Comparison of ENCODE assay signal across 10 mouse cellular contexts in the genomic region with DNA sequence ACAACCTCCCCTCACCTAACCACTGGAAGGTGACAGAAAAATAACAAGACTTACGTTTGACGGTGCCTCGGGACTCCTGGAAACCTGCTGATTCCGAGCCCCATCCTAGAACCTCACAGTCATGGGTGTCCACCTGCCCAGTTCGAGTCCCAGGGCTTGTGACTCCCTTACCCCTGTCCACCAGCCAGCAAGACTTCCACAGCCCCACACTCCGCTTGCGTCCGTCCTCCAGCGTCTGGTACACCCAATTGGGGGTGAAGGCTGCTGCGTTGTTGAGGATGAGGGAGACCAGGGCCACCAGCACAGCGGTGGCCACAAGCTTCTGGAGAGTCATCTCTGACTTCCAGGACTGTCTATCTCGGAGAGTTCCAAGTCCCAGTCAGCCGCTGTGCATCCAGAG. TPM values are rescaled to one million over a fixed set of nuclear protein-coding genes. Genes with fewer than 3 reads are reported as not detected.
DNase-seq lines count a peak whose midpoint lies in the region; ATAC-seq and TF ChIP-seq lines count a peak whose summit lies in the region.
"Had no signal": no experiment of that assay in that cellular context is flagged by ENCODE, and none has a peak within 500 bp of the region (broad histone marks: within the 10 kb centered on the region; RNA-seq: fewer than 3 reads in every experiment).

No protein-coding gene starts in this region.

- TF ChIP-seq CTCF in liver, postnatal 0 days (IDR thresholded peaks at IDR 0.05; ENCODE audit: low read depth): no peak

- no peaks in the 10 kb centered on the region for H3K27me3 ChIP-seq in heart, embryonic 13.5 days (replicated peaks)
- no peaks in the 10 kb centered on the region for H3K27me3 ChIP-seq in embryonic facial prominence, embryonic 12.5 days
- no peaks in the 10 kb centered on the region for H3K27me3 ChIP-seq in hindbrain, embryonic 12.5 days
- H3K27me3 ChIP-seq in liver, postnatal 0 days (ENCODE audit: insufficient read depth, low read length): no peaks in the 10 kb centered on the region

- peaks cover 75% of the 10 kb centered on the region for H3K4me1 ChIP-seq in heart, embryonic 13.5 days
- H3K4me1 ChIP-seq in embryonic facial prominence, embryonic 12.5 days: peaks cover 43% of the 10 kb centered on the region
- H3K4me1 ChIP-seq in hindbrain, embryonic 12.5 days: peaks cover 7% of the 10 kb centered on the region; the same call in 1 of the 2 replicates
- H3K4me1 ChIP-seq in liver, postnatal 0 days (ENCODE audit: insufficient read depth): no peaks in the 10 kb centered on the region

- no peak for TF ChIP-seq EP300 in liver, postnatal 0 days (IDR thresholded peaks at IDR 0.05; ENCODE audit: low read depth)

- H3K9ac ChIP-seq in heart, embryonic 13.5 days: peak overlapping the region; percentile 74
- H3K9ac ChIP-seq in embryonic facial prominence, embryonic 12.5 days: peak overlapping the region; percentile 29; the same call in 1 of the 2 replicates
- peak overlapping the region; percentile 32; the same call in 1 of the 2 replicates for H3K9ac ChIP-seq in hindbrain, embryonic 12.5 days
- H3K9ac ChIP-seq in liver, postnatal 0 days (replicated peaks): peak overlapping the region; percentile 60

- H3K36me3 ChIP-seq in heart, embryonic 13.5 days: peaks cover 2% of the 10 kb centered on the region; the same call in 1 of the 2 replicates
- H3K36me3 ChIP-seq in embryonic facial prominence, embryonic 12.5 days: 0 out of 2 replicates have a peak, but pooled peaks cover 3% of the 10 kb centered on the region
- no peaks in the 10 kb centered on the region for H3K36me3 ChIP-seq in hindbrain, embryonic 12.5 days
- no peaks in the 10 kb centered on the region for H3K36me3 ChIP-seq in liver, postnatal 0 days (replicated peaks; ENCODE audit: insufficient read depth, low read length)

- DNase-seq in heart, postnatal 10 days: no peak
- no peak for DNase-seq in liver, postnatal 0 days
- DNase-seq in ovary, adult 18-20 months (ENCODE audit: low spot score): no peak
- no peak for DNase-seq in thymus, adult 18-20 months
- DNase-seq in embryo, embryonic 11 days: no peak
- DNase-seq: adrenal gland, postnatal 14 days had no signal

- H3K4me3 ChIP-seq in heart, embryonic 13.5 days: peak overlapping the region; percentile 53
- H3K4me3 ChIP-seq in embryonic facial prominence, embryonic 12.5 days: peak overlapping the region; percentile 18
- peak overlapping the region; percentile 11 for H3K4me3 ChIP-seq in hindbrain, embryonic 12.5 days
- H3K4me3 ChIP-seq in liver, postnatal 0 days (ENCODE audit: low read depth, low read length): peak overlapping the region; percentile 48

- peak overlapping the region; percentile 94 for H3K27ac ChIP-seq in heart, embryonic 13.5 days (replicated peaks)
- H3K27ac ChIP-seq in embryonic facial prominence, embryonic 12.5 days: peak overlapping the region; percentile 83; the same call in 1 of the 2 replicates
- 0 out of 2 replicates have a peak overlapping the region, but pooled peaks have one; percentile 37 for H3K27ac ChIP-seq in hindbrain, embryonic 12.5 days
- H3K27ac ChIP-seq in liver, postnatal 0 days (ENCODE audit: low read depth): peak overlapping the region; percentile 67

- WGBS in heart, embryonic 13.5 days: 75% methylated on average over 13 of the region's 13 CpGs
- WGBS in embryonic facial prominence, embryonic 12.5 days: 87% methylated on average over 13 of the region's 13 CpGs
- WGBS in hindbrain, embryonic 12.5 days: 91% methylated on average over 13 of the region's 13 CpGs
- WGBS in liver, postnatal 0 days (ENCODE audit: insufficient replicate concordance): 76% methylated on average over 13 of the region's 13 CpGs

- ATAC-seq in heart, embryonic 13.5 days (ENCODE audit: extremely low read depth, insufficient number of reproducible peaks, low FRiP score, low TSS enrichment): no peak
- ATAC-seq in embryonic facial prominence, embryonic 12.5 days (ENCODE audit: insufficient number of reproducible peaks, insufficient read depth, low FRiP score, low TSS enrichment): no peak
- ATAC-seq in hindbrain, embryonic 12.5 days (ENCODE audit: low FRiP score): no peak
- no peak for ATAC-seq in liver, postnatal 0 days
- ATAC-seq: CD4-positive, CD25-positive, alpha-beta regulatory T cell, adult 4 months had no signal

- H3K9me3 ChIP-seq in heart, embryonic 13.5 days: no peaks in the 10 kb centered on the region
- no peaks in the 10 kb centered on the region for H3K9me3 ChIP-seq in embryonic facial prominence, embryonic 12.5 days
- H3K9me3 ChIP-seq in hindbrain, embryonic 12.5 days (replicated peaks): no peaks in the 10 kb centered on the region
- no peaks in the 10 kb centered on the region for H3K9me3 ChIP-seq in liver, postnatal 0 days (ENCODE audit: low read length)

- H3K4me2 ChIP-seq in heart, embryonic 13.5 days: peak overlapping the region; percentile 64
- H3K4me2 ChIP-seq in embryonic facial prominence, embryonic 12.5 days (replicated peaks): no peak overlapping the region
- H3K4me2 ChIP-seq in hindbrain, embryonic 12.5 days (replicated peaks): no peak overlapping the region
- peak overlapping the region; percentile 45 for H3K4me2 ChIP-seq in liver, postnatal 0 days (ENCODE audit: low read depth, low read length)

- intact Hi-C loops in heart, postnatal 10 days (cut with DNase I): loop anchor here (1.0 kb wide), 1 partner anchor 16 kb away; no protein-coding TSS in a partner anchor

RNA-seq across cellular contexts. Expression of a gene that starts 3.2 kb away (rescaled TPM):
- 18.0 and 19.4 TPM in 2 replicates for polyA plus RNA-seq in heart, embryonic 13.5 days (2015; fragmentation: Nextera tagmentation; extraction: Ambion mirVana)
- total RNA-seq in heart, postnatal 10 days (2021): 10 to 100 TPM; 42.1 to 42.2 TPM
- 13.2 and 15.5 TPM in 2 replicates for polyA plus RNA-seq in embryonic facial prominence, embryonic 12.5 days (2016; fragmentation: Nextera tagmentation; extraction: Ambion mirVana)
- polyA plus RNA-seq in hindbrain, embryonic 12.5 days (2016; fragmentation: Nextera tagmentation; extraction: Ambion mirVana): 8.5 and 9.5 TPM in 2 replicates
- 8.3 and 9.4 TPM in 2 replicates for polyA plus RNA-seq in liver, postnatal 0 days (2015; fragmentation: Nextera tagmentation; extraction: Ambion mirVana)

RNA-seq across cellular contexts. Expression of a gene that starts 35.6 kb away (rescaled TPM):
- 25.1 and 29.0 TPM in 2 replicates for polyA plus RNA-seq in heart, embryonic 13.5 days (2015; fragmentation: Nextera tagmentation; extraction: Ambion mirVana)
- total RNA-seq in heart, postnatal 10 days (2021): 10 to 100 TPM; 15.2 to 16.8 TPM
- 49.1 and 51.0 TPM in 2 replicates for polyA plus RNA-seq in embryonic facial prominence, embryonic 12.5 days (2016; fragmentation: Nextera tagmentation; extraction: Ambion mirVana)
- polyA plus RNA-seq in hindbrain, embryonic 12.5 days (2016; fragmentation: Nextera tagmentation; extraction: Ambion mirVana): 42.5 and 43.2 TPM in 2 replicates
- 5.3 and 5.7 TPM in 2 replicates for polyA plus RNA-seq in liver, postnatal 0 days (2015; fragmentation: Nextera tagmentation; extraction: Ambion mirVana)

RNA-seq across cellular contexts. Expression of a gene that starts 40.4 kb away (rescaled TPM):
- polyA plus RNA-seq in heart, embryonic 13.5 days (2015; fragmentation: Nextera tagmentation; extraction: Ambion mirVana): 0.11 and 0.15 TPM in 2 replicates
- 1 to 10 TPM; 1.9 to 4.6 TPM for total RNA-seq in heart, postnatal 10 days (2021)
- 0.48 and 0.88 TPM in 2 replicates for polyA plus RNA-seq in embryonic facial prominence, embryonic 12.5 days (2016; fragmentation: Nextera tagmentation; extraction: Ambion mirVana)
- not detected in 2 replicates for polyA plus RNA-seq in hindbrain, embryonic 12.5 days (2016; fragmentation: Nextera tagmentation; extraction: Ambion mirVana)
- not detected in 2 replicates for polyA plus RNA-seq in liver, postnatal 0 days (2015; fragmentation: Nextera tagmentation; extraction: Ambion mirVana)
- total RNA-seq: adrenal gland, postnatal 14 days had no signal
- polyA plus RNA-seq: CD4-positive, CD25-positive, alpha-beta regulatory T cell, adult 4 months had no signal

RNA-seq across cellular contexts. Expression of a gene that starts 53.0 kb away (rescaled TPM):
- 15.7 and 17.9 TPM in 2 replicates for polyA plus RNA-seq in heart, embryonic 13.5 days (2015; fragmentation: Nextera tagmentation; extraction: Ambion mirVana)
- 10 to 100 TPM; 27.7 to 28.8 TPM for total RNA-seq in heart, postnatal 10 days (2021)
- polyA plus RNA-seq in embryonic facial prominence, embryonic 12.5 days (2016; fragmentation: Nextera tagmentation; extraction: Ambion mirVana): 27.1 and 27.4 TPM in 2 replicates
- 24.4 and 26.9 TPM in 2 replicates for polyA plus RNA-seq in hindbrain, embryonic 12.5 days (2016; fragmentation: Nextera tagmentation; extraction: Ambion mirVana)
- 7.3 and 8.6 TPM in 2 replicates for polyA plus RNA-seq in liver, postnatal 0 days (2015; fragmentation: Nextera tagmentation; extraction: Ambion mirVana)

Comparison
In these comparisons a context has a peak if more than half of its experiments do, and no peak if none do; other contexts are left out.
1. H3K27ac ChIP-seq: peak in every context shown above with its lines; median percentile 94 in heart, embryonic 13.5 days; 83 in embryonic facial prominence, embryonic 12.5 days; 67 in liver, postnatal 0 days; 37 in hindbrain, embryonic 12.5 days.
2. H3K4me2 ChIP-seq: peak in heart, embryonic 13.5 days (single experiment) and liver, postnatal 0 days (single experiment); none in embryonic facial prominence, embryonic 12.5 days (single experiment) and hindbrain, embryonic 12.5 days (single experiment).
3. Peak in every context shown above with its lines, with median percentiles within 50 percentile points of each other: H3K4me3 ChIP-seq and H3K9ac ChIP-seq.